Mouse (Mus musculus) liver, embryonic 14.5 days (tissue): ENCODE results near the gene Ppl.

Experiments used
- CTCF ChIP-seq: IDR thresholded peaks from 2 replicates; pipeline ENCODE4 v1.5.1; 2016; ENCODE audit warnings: antibody characterized with exemption, low read depth, control low read depth
- EP300 ChIP-seq: IDR thresholded peaks from 2 replicates; pipeline ENCODE4 v1.6.1; 2016; ENCODE audit warnings: antibody characterized with exemption, low read depth

DNA sequence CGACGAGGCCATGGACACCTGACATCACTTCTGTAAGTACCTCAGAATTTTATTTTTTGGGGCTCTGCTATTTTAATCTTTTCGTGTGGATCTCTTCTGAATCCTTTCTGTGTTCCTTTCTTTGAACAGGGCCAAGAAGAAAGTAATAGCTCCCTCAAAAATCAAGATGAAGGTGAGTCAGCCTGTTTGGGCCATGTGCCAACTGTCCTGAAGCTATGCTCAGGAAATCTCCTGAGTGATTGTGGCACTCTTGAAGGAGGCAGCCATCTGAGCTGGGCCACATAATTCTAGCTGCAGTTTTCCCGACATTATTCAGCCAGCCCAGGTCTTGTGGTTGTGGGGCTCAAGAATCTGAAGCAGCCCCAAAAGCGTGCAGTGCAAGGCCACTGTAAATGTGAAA, 57.9 kb downstream of the Ppl start:
- TF ChIP-seq CTCF: no peak
- no peak for TF ChIP-seq EP300
